Mouse (Mus musculus): Measurements from ENCODE around the gene Adamts1.

The Adamts1 gene

DNA sequence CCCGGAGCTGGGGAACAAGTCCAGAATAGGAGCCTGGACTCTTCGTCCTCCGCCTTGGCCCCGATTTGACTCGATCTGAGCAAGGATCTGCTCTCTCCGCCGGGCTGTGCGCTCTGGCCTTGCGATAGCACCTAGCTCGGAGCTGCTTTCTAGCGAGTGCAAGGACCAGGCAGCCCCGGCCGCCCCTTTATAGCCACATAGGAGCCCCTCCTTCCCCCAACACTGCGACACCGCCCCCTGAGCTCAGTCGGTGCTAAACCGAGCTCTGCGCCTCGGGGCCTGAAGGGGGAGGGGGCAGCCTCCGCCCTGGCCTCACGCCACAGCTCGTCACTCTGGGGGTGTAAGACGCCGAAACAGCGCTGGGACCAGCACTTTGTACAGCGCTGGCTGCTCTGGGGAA, at the start of gene Adamts1:
TSS of gene Adamts1 (minus strand) at position 160 of the 400 bp plus-strand sequence.
- DNase-seq (ENCODE audit: low spot score in 2 of 2) = no peak

- DNase-seq (ENCODE audit: low spot score in 2 of 2) = no peak
These were observed 24.2 kb upstream of the Adamts1 start for GRCm38 (mm10) chr16:85827066-85827465.

DNA sequence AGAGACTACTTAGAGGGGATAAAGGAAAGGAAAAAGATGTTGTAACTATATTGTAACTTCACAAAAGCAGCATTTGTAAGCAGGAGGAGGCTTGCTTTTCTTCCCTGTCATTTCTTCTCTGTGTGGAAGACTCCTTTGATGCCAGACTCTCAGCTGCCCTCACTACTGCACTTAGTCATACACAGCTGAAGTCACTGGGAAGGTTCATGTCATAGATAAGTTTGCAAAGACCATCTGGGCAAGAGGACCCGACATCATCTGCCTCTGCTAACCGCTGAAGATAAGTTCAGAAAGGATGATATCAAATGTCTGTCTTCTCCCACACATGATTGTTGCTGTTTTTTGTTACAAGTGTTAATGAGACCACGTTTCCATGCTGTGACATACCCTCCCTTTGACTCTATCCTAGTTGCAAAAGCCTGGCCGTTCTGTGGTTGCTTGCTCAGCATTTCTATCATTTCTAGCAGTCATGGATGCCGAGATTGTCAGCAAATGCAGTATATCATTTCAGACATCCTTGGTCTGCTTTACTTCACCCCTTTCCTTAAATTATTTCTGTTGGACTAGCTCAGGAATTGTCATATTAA, 19.5 kb upstream of the Adamts1 start:
- no peak for DNase-seq (ENCODE audit: low spot score in 2 of 2)

DNA sequence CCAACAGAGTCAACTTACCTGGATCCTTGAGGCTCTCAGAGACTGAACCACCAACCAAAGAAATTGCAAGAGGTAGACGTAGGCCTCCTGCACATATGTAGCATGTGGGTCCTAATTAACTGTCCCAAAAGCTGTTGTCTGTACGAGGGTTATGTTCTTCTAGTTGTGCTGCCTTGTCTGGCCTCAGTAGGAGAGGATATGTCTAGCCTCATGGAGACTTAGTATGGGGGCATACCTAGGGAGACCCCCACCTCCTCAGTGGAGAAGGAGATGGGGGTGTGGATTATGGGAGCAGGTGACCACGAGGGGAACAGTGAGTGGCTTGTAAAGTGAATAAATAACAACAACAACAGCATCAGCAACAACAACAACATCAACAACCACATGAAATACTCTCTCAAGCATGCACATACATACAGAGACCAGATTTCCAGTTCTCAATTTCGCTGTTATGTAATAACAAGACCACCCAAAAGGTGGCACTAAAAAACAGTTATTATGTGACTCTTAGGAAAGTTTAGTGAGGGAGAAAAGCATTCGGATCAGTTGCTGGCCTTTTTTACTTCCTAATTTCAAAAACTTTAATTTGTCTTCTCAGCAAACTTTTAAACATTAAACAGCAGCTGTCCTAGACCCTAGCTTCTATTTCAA, 17.0 kb upstream of the Adamts1 start:
- no peak for DNase-seq (ENCODE audit: low spot score in 2 of 2)

DNA sequence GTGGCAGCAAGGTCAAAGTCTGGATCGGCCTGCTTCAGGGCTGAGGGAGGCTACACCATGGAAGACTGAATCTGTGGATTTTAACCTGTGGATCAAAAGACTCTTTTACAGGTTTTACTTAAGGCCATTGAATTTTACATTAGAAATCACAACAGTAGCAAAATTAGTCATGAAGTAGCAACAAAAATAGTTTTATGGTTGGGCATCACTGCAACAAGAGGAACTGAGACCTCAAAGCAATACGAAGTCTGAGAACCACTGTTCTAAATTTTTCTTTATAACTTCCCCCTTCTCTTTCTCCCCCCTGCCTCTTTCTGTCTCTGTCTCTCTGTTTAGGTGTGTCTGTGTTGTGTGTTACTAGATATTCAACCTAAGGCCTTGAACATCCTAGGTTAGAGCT, 11.2 kb upstream of the Adamts1 start:
- DNase-seq (ENCODE audit: low spot score in 2 of 2) = no peak

- DNase-seq (ENCODE audit: low spot score in 2 of 2) = no peak
These were observed 4.7 kb upstream of the Adamts1 start for GRCm38 (mm10) chr16:85807626-85808025.

DNA sequence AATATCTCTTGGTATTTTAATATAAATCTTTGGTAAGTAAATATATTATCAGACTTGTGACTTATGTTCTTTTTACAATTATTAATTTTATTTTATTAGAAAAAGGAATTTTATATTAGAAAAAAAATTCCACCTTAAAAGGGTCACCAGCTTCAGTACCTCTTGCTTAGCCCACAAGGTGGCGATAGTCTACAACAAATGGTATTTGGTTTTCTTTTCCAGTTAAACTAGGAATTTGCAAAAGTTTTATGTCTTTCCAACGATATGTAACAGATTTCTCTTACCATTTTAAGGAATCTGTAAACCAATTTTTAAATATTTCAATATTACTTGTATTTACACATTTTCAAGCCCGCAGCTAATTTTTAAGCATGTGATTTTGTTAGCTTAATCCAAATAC, 4.2 kb upstream of the Adamts1 start:
- no peak for DNase-seq (ENCODE audit: low spot score in 2 of 2)

- DNase-seq (ENCODE audit: low spot score in 2 of 2) = no peak
These were observed 2.7 kb upstream of the Adamts1 start for GRCm38 (mm10) chr16:85805581-85805980.

- no peak for DNase-seq (ENCODE audit: low spot score in 2 of 2)
These were observed 969 bp upstream of the Adamts1 start for GRCm38 (mm10) chr16:85803613-85804551.

- DNase-seq (ENCODE audit: low spot score in 2 of 2) = no peak
These were observed 722 bp downstream of the Adamts1 start for GRCm38 (mm10) chr16:85801971-85802811.

- DNase-seq (ENCODE audit: low spot score in 2 of 2) = no peak
These were observed 1.7 kb downstream of the Adamts1 start for GRCm38 (mm10) chr16:85801252-85801651.

DNA sequence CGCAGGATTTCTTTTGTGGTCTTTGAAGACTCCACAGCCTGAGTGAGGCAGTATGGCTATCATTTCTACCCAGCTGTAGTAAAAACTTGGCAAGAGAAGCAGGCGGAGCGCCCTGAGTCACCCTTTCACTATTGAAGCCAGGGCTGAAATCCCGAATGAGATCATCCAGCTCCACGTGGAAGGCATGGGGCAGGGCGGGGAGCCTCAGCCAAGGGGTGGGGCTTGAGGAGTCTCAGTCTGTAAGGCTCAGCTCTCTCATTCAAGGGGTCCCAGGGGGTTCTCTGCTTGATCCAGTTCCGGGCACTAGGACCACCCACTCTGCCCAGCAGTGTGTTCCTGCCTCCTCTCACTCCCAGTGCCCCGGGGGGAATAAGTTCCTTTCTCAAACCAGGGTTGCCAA, 2.2 kb downstream of the Adamts1 start:
- no peak for DNase-seq (ENCODE audit: low spot score in 2 of 2)

DNA sequence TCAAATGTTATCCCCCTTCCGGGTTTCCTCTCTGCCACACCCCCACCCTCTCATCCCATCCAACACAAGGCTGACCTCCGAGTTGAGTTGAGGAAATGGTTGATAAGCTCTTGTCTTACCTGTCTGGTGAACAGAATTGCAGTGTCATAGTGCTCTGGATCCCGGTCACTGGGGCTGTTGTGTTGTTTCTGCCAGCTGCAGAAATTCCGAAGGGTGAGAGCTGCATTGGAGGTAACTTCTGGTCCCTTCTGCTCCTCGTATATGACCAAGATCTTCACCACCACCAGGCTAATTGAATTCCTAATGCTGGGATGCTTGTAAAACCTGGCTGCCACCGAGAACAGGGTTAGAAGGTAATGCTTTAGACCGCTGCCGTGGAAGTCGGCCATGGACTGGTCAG, 2.9 kb downstream of the Adamts1 start:
- no peak for DNase-seq (ENCODE audit: low spot score in 2 of 2)

DNA sequence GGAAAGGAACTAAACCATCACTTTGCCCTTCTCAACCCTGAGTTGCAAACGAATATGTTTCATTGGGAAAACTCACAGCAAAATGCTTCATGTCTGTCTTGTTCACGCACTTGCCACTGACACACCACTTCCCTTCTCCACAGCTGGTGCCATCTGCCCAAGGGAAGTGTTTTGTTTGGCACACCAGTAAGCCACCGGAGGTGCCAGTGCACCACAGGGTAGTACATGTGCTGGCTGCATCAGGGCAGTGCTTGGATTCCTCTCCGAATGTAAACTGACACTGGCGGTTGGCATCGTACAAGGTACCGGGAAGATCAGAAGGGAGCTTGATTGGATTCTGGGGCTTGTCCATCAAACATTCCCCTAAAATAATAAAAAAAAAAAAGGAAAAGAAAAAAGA, 4.6 kb downstream of the Adamts1 start:
- no peak for DNase-seq (ENCODE audit: low spot score in 2 of 2)

- DNase-seq (ENCODE audit: low spot score in 2 of 2) = no peak
These were observed 5.8 kb downstream of the Adamts1 start for GRCm38 (mm10) chr16:85797161-85797560.

- no peak for DNase-seq (ENCODE audit: low spot score in 2 of 2)
These were observed 7.2 kb downstream of the Adamts1 start for GRCm38 (mm10) chr16:85795731-85796130.

- no peak for DNase-seq (ENCODE audit: low spot score in 2 of 2)
These were observed 9.6 kb downstream of the Adamts1 start for GRCm38 (mm10) chr16:85793166-85793830.

- no peak for DNase-seq (ENCODE audit: low spot score in 2 of 2)
These were observed 21.8 kb downstream of the Adamts1 start for GRCm38 (mm10) chr16:85781076-85781475.

DNA sequence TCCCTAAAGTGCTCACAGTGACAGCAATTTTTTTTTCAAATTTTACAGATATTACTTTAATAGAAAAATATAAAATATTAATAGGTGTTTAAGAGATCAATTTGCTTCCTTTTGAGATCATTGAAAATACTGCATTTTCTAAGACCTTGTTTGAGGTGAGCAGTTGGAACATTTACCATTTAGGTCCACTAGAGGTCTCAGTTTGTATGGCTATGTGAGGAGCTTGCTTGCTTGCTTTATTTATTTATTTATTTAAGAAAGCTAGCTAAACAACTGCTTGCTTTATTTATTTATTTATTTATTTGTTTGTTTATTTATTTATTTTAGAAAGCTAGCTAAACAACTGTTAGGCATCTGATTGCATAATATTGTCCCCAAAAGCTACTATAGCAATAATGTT, 23.1 kb downstream of the Adamts1 start:
- no peak for DNase-seq (ENCODE audit: low spot score in 2 of 2)

GRCm38 (mm10) chr16:85772272-85772671, 30.6 kb downstream of the Adamts1 start:
- DNase-seq (ENCODE audit: low spot score in 2 of 2) = no peak

DNA sequence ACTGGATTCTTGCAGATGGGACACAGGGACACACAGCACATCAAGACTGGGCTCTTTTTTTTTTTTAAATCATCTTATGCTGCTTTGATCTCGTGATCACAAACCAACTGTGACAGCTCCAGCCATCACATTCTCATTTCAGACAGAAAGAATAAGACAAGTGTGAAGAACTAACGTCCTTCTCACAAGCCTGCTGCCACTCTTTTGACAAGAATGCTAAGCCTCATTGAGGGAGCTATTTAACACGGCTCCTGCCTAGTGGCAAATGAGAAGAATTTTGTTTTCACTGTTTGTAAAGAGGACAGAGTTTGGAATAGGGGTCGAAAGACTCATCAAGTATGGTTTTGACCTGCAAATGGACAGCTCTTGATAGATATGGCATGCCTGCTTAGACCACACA, 35.6 kb downstream of the Adamts1 start:
- no peak for DNase-seq (ENCODE audit: low spot score in 2 of 2)

Data from spleen, postnatal 14 days (tissue).